Mouse (Mus musculus) limb, embryonic 11.5 days (tissue): Measurements from ENCODE around the gene Psmb11. TPM values are rescaled to one million over a fixed set of nuclear protein-coding genes. Genes with fewer than 3 reads are reported as not detected.
"Not testable (repeated sequence)": the region's sequence is repeated elsewhere in the genome, so short reads cannot be mapped to it uniquely, and the experiment has no call there.

Experiments
- ATAC-seq: fragments of 200-750 bp; cut with Nextera tagmentation; 2 replicates; pipeline ENCODE4 v1.8.0; 2017; ENCODE audit warnings: low read depth; ENCODE audit not compliant: insufficient number of reproducible peaks, low FRiP score, low TSS enrichment
- DNase-seq: peaks from one replicate; pipeline ENCODE4 v3.0.0-alpha.2; 2015; ENCODE audit warnings: low spot score
- H3K27ac ChIP-seq: fragments of 300-500 bp; sonication (generic); replicated peaks from 2 replicates; pipeline ENCODE4 v1.5.1; 2014; ENCODE audit warnings: low read depth, mild to moderate bottlenecking, low read length
- H3K27me3 ChIP-seq: fragments of 300-500 bp; sonication (generic); 2 replicates; pipeline ENCODE4 v1.6.1; 2014; ENCODE audit warnings: mild to moderate bottlenecking, low read length, mixed read lengths; ENCODE audit not compliant: control insufficient read depth, insufficient read depth
- H3K36me3 ChIP-seq: fragments of 300-500 bp; sonication (generic); 2 replicates; pipeline ENCODE4 v1.6.1; 2014; ENCODE audit warnings: mild to moderate bottlenecking, low read length, moderate library complexity, mixed read lengths; ENCODE audit not compliant: control insufficient read depth, insufficient read depth
- H3K4me1 ChIP-seq: fragments of 300-500 bp; sonication (generic); 2 replicates; pipeline ENCODE4 v1.6.1; 2014; ENCODE audit warnings: low read length, mixed read lengths; ENCODE audit not compliant: control insufficient read depth, insufficient read depth
- H3K4me2 ChIP-seq: fragments of 300-500 bp; sonication (generic); 2 replicates; pipeline ENCODE4 v1.6.1; 2014; ENCODE audit warnings: low read depth, mild to moderate bottlenecking, moderate library complexity; ENCODE audit not compliant: severe bottlenecking
- H3K4me3 ChIP-seq: fragments of 300-500 bp; sonication (generic); 2 replicates; pipeline ENCODE4 v1.5.1; 2014; ENCODE audit warnings: low read depth, low read length
- H3K9ac ChIP-seq: fragments of 300-500 bp; sonication (generic); 2 replicates; pipeline ENCODE4 v1.6.1; 2014; ENCODE audit warnings: mild to moderate bottlenecking, low read length
- H3K9me3 ChIP-seq: fragments of 300-500 bp; sonication (generic); 2 replicates; pipeline ENCODE4 v1.6.1; 2016; ENCODE audit warnings: low read length; ENCODE audit not compliant: control insufficient read depth
- WGBS: fragments of 180-500 bp; shearing (Covaris S2); extraction: QIAGEN DNeasy Blood & Tissue Kit; methylation state at CpG from one replicate; pipeline ENCODE4 v1.1.7; 2014; 5-methylcytosine and 5-hydroxymethylcytosine counted together
- polyA plus RNA-seq: library from polyadenylated mRNA; unstranded; fragments of >200 nt; fragmentation: Nextera tagmentation; extraction: Ambion mirVana; gene quantifications from 2 replicates; pipeline ENCODE4 v1.2.1, GENCODE M21; 2014

The Psmb11 gene
- polyA plus RNA-seq, 1 experiment from 2014 or later = 0.20 TPM

DNA sequence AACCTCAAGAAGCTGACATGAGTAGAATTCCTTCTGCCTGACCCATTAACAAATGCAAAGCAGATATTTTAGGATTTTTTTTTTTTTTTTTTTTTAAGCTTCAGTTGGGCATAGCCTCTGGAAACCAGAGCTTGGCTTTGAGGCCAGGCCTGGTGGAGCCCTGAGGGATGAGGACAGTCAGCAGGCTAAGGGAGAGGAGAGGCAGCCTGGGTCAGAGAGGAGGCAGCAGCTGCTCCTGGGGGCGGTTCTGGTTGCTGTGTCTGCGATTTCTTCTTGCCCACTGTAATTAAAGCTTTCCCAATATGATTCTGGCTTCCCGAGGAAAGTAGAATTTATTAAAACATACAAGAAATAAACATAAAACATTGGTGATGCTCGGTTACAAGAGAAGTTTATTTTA lies 12.0 kb upstream of the Psmb11 start:
- no peak overlapping the region for H3K9ac ChIP-seq

DNA sequence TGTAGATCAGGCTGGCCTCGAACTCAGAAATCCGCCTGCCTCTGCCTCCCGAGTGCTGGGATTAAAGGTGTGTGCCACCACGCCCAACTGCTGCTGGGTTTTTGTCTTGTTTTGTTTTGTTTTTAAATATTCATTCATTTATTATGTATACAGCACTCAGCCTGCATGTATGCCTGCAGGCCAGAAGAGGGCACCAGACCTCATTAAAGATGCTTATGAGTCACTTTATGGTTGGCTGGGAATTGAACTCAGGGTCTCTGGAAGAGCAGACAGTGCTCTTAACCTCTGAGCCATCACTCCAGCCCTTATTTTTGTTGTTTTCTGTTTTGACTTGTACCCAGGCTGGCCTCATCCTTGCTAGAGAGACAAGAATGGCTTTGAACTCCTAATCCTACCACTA lies 11.3 kb upstream of the Psmb11 start:
- DNase-seq = no peak
- no peak overlapping the region for H3K4me2 ChIP-seq
- ATAC-seq = no peak

More for the DNA sequence above, 12.0 kb upstream of the Psmb11 start:
- H3K4me1 ChIP-seq = peaks cover 3% of the 10 kb centered on the region; the same call in 1 of the 2 replicates
- no peak overlapping the region for H3K27ac ChIP-seq
- H3K9me3 ChIP-seq = no peaks in the 10 kb centered on the region
- no peak overlapping the region for H3K4me2 ChIP-seq
- peaks cover 7% of the 10 kb centered on the region for H3K36me3 ChIP-seq
- no peak overlapping the region for H3K4me3 ChIP-seq
- 70% methylated on average over 4 of the region's 4 CpGs for WGBS
- H3K27me3 ChIP-seq = no peaks in the 10 kb centered on the region
- ATAC-seq (no peak), DNase-seq (no peak)

DNA sequence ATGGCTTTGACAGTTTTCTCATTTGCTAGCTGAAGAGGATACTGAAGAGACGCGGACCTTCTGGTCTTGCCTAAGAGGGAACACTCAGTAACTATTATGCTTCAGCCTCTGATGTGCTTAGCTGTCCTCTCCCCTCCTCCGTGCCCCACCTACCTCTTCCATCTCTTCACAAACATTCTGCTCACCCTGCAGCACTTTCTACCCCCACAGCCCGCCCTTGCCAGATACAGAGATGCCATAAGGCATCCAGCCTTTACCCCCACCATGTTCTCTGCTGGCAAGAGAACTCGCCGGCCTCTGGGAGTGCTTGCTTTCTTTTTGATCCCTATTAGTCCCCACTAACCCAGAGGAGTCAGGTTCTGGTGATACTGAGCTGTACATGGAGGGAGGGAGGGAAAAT lies 10.6 kb upstream of the Psmb11 start:
- no peaks in the 10 kb centered on the region for H3K4me1 ChIP-seq
- H3K27me3 ChIP-seq = no peaks in the 10 kb centered on the region
- H3K9ac ChIP-seq = no peak overlapping the region
- ATAC-seq (no peak), DNase-seq (no peak)
- H3K36me3 ChIP-seq = peaks cover 8% of the 10 kb centered on the region
- H3K4me2 ChIP-seq = no peak overlapping the region
- 76% methylated on average over 6 of the region's 6 CpGs for WGBS
- H3K4me3 ChIP-seq = no peak overlapping the region
- H3K27ac ChIP-seq = no peak overlapping the region
- H3K9me3 ChIP-seq = no peaks in the 10 kb centered on the region

More for the DNA sequence above, 11.3 kb upstream of the Psmb11 start:
- H3K9ac ChIP-seq = no peak overlapping the region
- WGBS = 90% methylated on average over 4 of the region's 4 CpGs
- no peaks in the 10 kb centered on the region for H3K9me3 ChIP-seq
- no peaks in the 10 kb centered on the region for H3K27me3 ChIP-seq
- no peak overlapping the region for H3K27ac ChIP-seq
- no peak overlapping the region for H3K4me3 ChIP-seq
- H3K4me1 ChIP-seq = no peaks in the 10 kb centered on the region
- H3K36me3 ChIP-seq = peaks cover 7% of the 10 kb centered on the region

DNA sequence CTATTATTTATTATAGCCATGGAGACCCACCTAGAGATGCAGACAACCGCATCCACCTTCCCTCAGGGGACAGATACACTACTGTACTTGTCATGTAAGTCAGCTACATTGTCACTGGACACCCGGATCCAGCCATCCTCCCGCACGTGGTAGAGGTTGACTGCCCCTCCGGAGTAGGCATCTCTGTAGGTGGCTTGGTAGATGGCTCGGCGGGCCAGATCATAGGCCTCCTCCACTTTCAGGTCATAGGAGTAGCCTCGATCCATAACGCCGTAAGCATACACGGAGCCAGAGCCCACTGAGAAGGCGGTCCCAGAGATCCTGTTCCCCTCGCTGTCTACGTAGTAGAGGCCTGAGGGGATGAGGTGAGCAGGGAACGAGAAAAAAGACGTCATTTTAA lies 7.1 kb upstream of the Psmb11 start:
- not testable (repeated sequence) for H3K36me3 ChIP-seq, H3K27ac ChIP-seq

DNA sequence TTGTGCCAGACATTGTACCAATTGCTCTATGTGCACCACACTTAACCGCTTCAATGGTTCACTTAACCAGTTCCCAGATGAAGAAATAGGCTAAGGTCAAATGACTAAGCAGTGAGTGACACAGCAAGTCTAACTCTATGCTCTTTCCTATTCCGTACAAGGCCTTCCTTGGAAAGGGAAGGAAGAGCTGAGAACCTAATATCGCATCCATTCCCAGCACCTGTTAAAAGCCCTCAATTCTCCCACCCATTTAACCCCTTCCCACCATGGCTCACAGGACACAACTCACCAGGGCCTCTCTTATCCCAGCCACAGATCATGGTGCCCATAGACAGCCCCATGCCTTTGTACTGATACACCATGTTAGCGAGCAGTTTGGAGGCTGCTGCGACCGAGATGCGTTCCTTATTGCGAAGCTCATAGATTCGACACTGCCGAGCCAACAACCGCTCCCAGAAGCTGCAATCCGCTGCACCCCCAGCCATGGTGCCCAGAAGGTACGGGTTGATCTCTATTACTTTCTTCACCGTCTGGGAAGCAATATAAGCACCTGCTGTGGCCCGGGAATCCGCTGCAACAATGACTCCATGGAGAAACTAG lies 4.9 kb upstream of the Psmb11 start:
- H3K4me2 ChIP-seq = no peak overlapping the region
- H3K4me3 ChIP-seq = no peak overlapping the region

More for the DNA sequence above, 7.1 kb upstream of the Psmb11 start:
- not testable (repeated sequence) for ATAC-seq, H3K4me3 ChIP-seq, H3K27me3 ChIP-seq, H3K4me1 ChIP-seq, H3K4me2 ChIP-seq, DNase-seq, H3K9ac ChIP-seq, H3K9me3 ChIP-seq
- 94% methylated on average over 16 of the region's 16 CpGs for WGBS

DNA sequence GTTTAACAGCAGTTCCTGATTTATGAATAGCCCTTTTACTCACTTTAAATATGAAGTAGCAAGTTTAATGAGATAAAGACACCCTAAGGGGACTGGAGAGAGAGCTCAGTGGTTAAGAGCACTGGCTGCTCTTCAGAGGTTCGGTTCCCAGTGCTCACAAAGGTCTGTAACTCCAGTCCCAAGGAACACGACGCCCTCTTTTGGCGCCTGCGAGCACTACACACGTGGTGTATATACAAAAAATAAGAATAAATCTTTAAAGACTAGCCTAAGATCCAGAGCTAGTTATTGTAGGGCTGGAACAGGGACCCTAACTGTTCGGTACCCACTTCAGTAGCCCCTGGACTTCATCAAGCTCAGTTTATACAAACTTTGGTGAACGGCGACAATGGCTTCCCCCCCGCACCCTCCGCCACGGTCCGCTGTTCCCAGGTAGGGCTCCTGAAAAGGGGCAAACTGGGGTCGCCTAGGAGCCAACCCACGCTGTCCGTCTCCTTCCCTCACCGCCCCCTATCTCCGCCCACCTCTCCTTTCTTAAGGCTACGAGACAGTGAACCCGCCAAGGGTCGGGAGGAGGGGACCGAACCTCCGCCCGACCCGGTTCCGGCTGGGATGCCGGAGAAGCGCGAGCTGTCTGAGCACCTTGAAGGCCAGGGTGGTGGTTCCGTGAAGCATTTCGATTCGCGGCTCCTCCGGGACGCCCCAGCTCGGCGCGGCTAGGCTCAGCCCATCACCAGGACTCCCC lies 3.9 kb upstream of the Psmb11 start:
- Histone ChIP-seq H3K36me3 (peaks cover 7% of the 10 kb centered on the region), H3K27me3 (no peaks in the 10 kb centered on the region), H3K4me2 (peak overlapping the region; percentile 65), H3K27ac (peak overlapping the region; percentile 65; the same call in 1 of the 2 replicates), H3K4me1 (no peaks in the 10 kb centered on the region), H3K9ac (peak overlapping the region; percentile 83), H3K9me3 (no peaks in the 10 kb centered on the region), H3K4me3 (peak overlapping the region; percentile 89)
- WGBS = 2% methylated on average over 38 of the region's 38 CpGs
- DNase-seq (peak; percentile 60), ATAC-seq (peak; percentile 55)

More for the DNA sequence above, 4.9 kb upstream of the Psmb11 start:
- Histone ChIP-seq H3K4me1 (no peaks in the 10 kb centered on the region), H3K9ac (no peak overlapping the region), H3K36me3 (peaks cover 9% of the 10 kb centered on the region), H3K9me3 (no peaks in the 10 kb centered on the region), H3K27me3 (no peaks in the 10 kb centered on the region), H3K27ac (no peak overlapping the region)
- ATAC-seq (no peak), DNase-seq (no peak)
- 93% methylated on average over 16 of the region's 16 CpGs for WGBS

DNA sequence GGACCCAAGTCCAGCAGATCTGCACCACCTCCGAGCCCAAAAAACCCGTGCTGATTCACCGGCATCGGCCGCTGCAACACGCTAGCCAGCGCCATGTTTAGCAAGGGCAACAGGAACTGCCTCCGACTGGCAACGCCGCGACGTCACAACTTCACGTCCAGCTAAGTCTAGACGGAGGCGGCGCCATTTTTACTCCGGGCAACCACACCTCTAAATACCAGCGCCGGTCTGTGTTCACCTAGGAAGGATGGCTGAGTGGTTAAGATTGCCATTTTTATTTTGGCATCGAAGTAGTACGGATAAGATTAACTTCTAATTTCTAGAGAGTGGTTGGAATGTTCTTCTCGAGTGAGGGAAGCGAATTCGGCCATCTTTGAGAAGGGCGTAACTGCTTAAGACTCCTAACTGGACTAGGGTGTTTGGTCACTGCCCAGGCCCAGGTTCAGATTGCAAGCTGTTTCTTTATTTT lies 3.3 kb upstream of the Psmb11 start, which contains the start of gene Psmb5:
Psmb5 (minus strand) TSS at position 126 of the 469 bp plus-strand sequence.
- H3K4me1 ChIP-seq = no peaks in the 10 kb centered on the region
- peak; percentile 93 for DNase-seq
- under 1% methylated on average over 25 of the region's 25 CpGs for WGBS

DNA sequence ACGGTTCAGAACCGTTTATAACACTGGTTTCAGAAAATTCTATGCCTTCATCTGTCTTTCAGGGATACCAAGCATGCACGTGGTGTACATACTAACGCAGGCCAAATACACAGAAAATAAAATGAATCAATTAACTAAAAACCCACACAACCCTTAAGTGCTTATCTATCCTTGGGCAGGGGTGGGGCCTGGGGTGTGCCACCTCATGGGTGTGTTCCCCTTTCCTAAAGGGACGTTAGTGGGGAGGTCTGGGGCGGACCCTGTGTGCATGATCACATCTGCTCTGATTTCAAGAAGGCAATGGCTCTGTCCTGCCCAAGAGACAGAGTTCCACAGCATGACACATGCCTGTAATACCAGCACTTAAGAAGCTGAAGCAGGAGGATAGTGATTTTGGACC lies 2.1 kb downstream of the Psmb11 start:
- H3K4me2 ChIP-seq = no peak overlapping the region
- DNase-seq = no peak
- no peaks in the 10 kb centered on the region for H3K36me3 ChIP-seq
- ATAC-seq = no peak
- H3K4me1 ChIP-seq = no peaks in the 10 kb centered on the region
- WGBS = 91% methylated on average over 6 of the region's 6 CpGs
- no peak overlapping the region for H3K4me3 ChIP-seq
- no peaks in the 10 kb centered on the region for H3K9me3 ChIP-seq
- no peaks in the 10 kb centered on the region for H3K27me3 ChIP-seq
- H3K27ac ChIP-seq = no peak overlapping the region
- no peak overlapping the region for H3K9ac ChIP-seq

More for the DNA sequence above, 3.3 kb upstream of the Psmb11 start, which contains the start of gene Psmb5:
- Histone ChIP-seq H3K27me3 (no peaks in the 10 kb centered on the region), H3K4me3 (peak within 1 kb of the TSS; percentile 89), H3K27ac (peak within 1 kb of the TSS; percentile 65; the same call in 1 of the 2 replicates), H3K36me3 (peaks cover 3% of the 10 kb centered on the region), H3K9ac (peak within 1 kb of the TSS; percentile 83), H3K4me2 (peak within 1 kb of the TSS; percentile 65), H3K9me3 (no peaks in the 10 kb centered on the region)
- ATAC-seq = peak; percentile 82
